Mouse (Mus musculus) CH12.LX (cell line): ENCODE data around the gene Prl3d1. TPM values are rescaled to one million over a fixed set of nuclear protein-coding genes. Genes with fewer than 3 reads are reported as not detected.
"Not testable (repeated sequence)": the region's sequence is repeated elsewhere in the genome, so short reads cannot be mapped to it uniquely, and the experiment has no call there.

ENCODE experiments used
- DNase-seq: peaks from one replicate; pipeline ENCODE4 v3.0.0-alpha.2; 2013; ENCODE audit errors: extremely low read depth
- H3K27ac ChIP-seq: 2 replicates; pipeline ENCODE4 v1.5.1; 2012; ENCODE audit warnings: low read depth, mild to moderate bottlenecking, control low read depth, moderate library complexity; ENCODE audit not compliant: insufficient read depth
- H3K27me3 ChIP-seq: replicated peaks from 2 replicates; pipeline ENCODE3; 2012; ENCODE audit warnings: inconsistent platforms
- H3K36me3 ChIP-seq, 2 experiments: replicated peaks in 1 of 2; 2 replicates each; pipeline versions ENCODE3 to v1.6.1; 2012; ENCODE audit warnings: inconsistent platforms in 1 of 2, low read length in 1 of 2, mild to moderate bottlenecking in 1 of 2, mixed read lengths in 1 of 2, moderate library complexity in 1 of 2; ENCODE audit not compliant: control insufficient read depth in 1 of 2, insufficient read depth in 1 of 2
- H3K4me1 ChIP-seq, 2 experiments: 2 replicates each; pipeline ENCODE4 v1.6.1; 2012; ENCODE audit warnings: inconsistent platforms in 1 of 2, moderate library complexity in 1 of 2; ENCODE audit not compliant: insufficient read depth in 2 of 2, control insufficient read depth in 1 of 2
- H3K4me2 ChIP-seq: 2 replicates; pipeline ENCODE4 v1.6.1; 2012; ENCODE audit warnings: low read depth, mild to moderate bottlenecking, control low read depth; ENCODE audit not compliant: poor library complexity, insufficient read depth, severe bottlenecking
- H3K4me3 ChIP-seq, 3 experiments: fragments of 150-350 bp in 1 of 3; sonication (generic) in 1 of 3; replicated peaks in 1 of 3; 2 replicates each; pipeline versions ENCODE3 to v1.5.1; 2011 to 2012; ENCODE audit warnings: low read depth in 2 of 3, low read length in 2 of 3, mild to moderate bottlenecking in 2 of 3, moderate library complexity in 2 of 3, control low read depth in 1 of 3, improper control_type of control experiment in 1 of 3, inconsistent platforms in 1 of 3, mixed read lengths in 1 of 3; ENCODE audit not compliant: poor library complexity in 1 of 3
- H3K79me2 ChIP-seq: replicated peaks from 2 replicates; pipeline ENCODE4 v1.6.1; 2012; ENCODE audit warnings: mild to moderate bottlenecking, moderate library complexity; ENCODE audit not compliant: control insufficient read depth, poor library complexity, insufficient read depth, severe bottlenecking; ENCODE audit errors: extremely low read depth
- H3K9ac ChIP-seq: 2 replicates; pipeline ENCODE4 v1.6.1; 2012; ENCODE audit warnings: low read depth, mild to moderate bottlenecking, control low read depth, moderate library complexity; ENCODE audit not compliant: insufficient read depth
- H3K9me3 ChIP-seq: replicated peaks from 2 replicates; pipeline ENCODE3; 2012; ENCODE audit warnings: low read length, inconsistent platforms, mixed read lengths
- CHD1 ChIP-seq: IDR thresholded peaks from 2 replicates; pipeline ENCODE4 v1.6.1; 2012; ENCODE audit warnings: low read depth, low read length, improper control_type of control experiment, inconsistent platforms
- POLR2AphosphoS2 ChIP-seq: IDR thresholded peaks from 2 replicates; pipeline ENCODE4 v1.6.1; 2011; ENCODE audit warnings: low read depth, low read length, improper control_type of control experiment
- RCOR1 ChIP-seq: conservative IDR thresholded peaks from 2 replicates; pipeline ENCODE4 v1.6.1; 2012; ENCODE audit warnings: low read depth, mild to moderate bottlenecking, inconsistent platforms, low read length, improper control_type of control experiment
- SMC3 ChIP-seq: IDR thresholded peaks from 2 replicates; pipeline ENCODE4 v1.6.1; 2011; ENCODE audit warnings: low read depth, low read length, improper control_type of control experiment
- dilution Hi-C: fragments of 300-500 bp; cut with MboI; formaldehyde crosslinking; loops from 2 replicates; pipeline ENCODE4 v1.14.3; 2020; ENCODE audit warnings: low sequenced_read_pairs; ENCODE audit not compliant: extremely low pct_unique_long_range_greater_than_20kb, extremely low pct_ligation_motif_present
- in situ Hi-C: fragments of 300-500 bp; cut with MboI; formaldehyde crosslinking; loops from 3 replicates; pipeline ENCODE4 v1.14.3; 2019; ENCODE audit warnings: low sequenced_read_pairs, low pct_ligation_motif_present, low pct_unique_long_range_greater_than_20kb, mixed read lengths
- polyA plus RNA-seq: library from polyadenylated mRNA; unstranded; fragments of >175 nt; gene quantifications from 2 replicates; pipeline ENCODE4 v1.2.1, GENCODE M21; 2012; ENCODE audit warnings: low read depth; ENCODE audit not compliant: insufficient read length
- total RNA-seq, 2 experiments: library from RNA; depleted of rRNA; stranded (reverse); fragments of 300-350 nt in 1 of 2; fragments of >200 nt in 1 of 2; gene quantifications; 2 replicates each; pipeline ENCODE4 v1.2.3; 2012 to 2014

Gene Prl3d1
- total and polyA plus RNA-seq, 3 experiments = not detected

- in situ Hi-C loops = not testable (repeated sequence)
These were observed 27.4 kb downstream of the Prl3d1 start, which contains the start of gene Prl3d2 for GRCm38 (mm10) chr13:27121398-27121797. Gene Prl3d2, plus strand, starts transcription at chr13:27121698.

GRCm38 (mm10) chr13:27148264-27148663 is 54.3 kb downstream of the Prl3d1 start:
- no peaks in the 10 kb centered on the region for H3K27me3 ChIP-seq
- DNase-seq = no peak
- TF ChIP-seq SMC3 (no peak), CHD1 (no peak), POLR2AphosphoS2 (no peak), RCOR1 (no peak)
- H3K4me1 ChIP-seq = no peaks in the 10 kb centered on the region
- H3K36me3 ChIP-seq = no peaks in the 10 kb centered on the region
- H3K9me3 ChIP-seq = no peaks in the 10 kb centered on the region
- no peak overlapping the region for H3K4me3 ChIP-seq
- in situ Hi-C loops (no loop called here), dilution Hi-C loops (no loop called here)
- no peak overlapping the region for H3K4me2 ChIP-seq
- H3K27ac ChIP-seq = no peak overlapping the region
- H3K79me2 ChIP-seq = no peaks in the 10 kb centered on the region
- no peak overlapping the region for H3K9ac ChIP-seq

More at GRCm38 (mm10) chr13:27121398-27121797, 27.4 kb downstream of the Prl3d1 start, which contains the start of gene Prl3d2:
- DNase-seq, H3K27ac ChIP-seq, H3K27me3 ChIP-seq, H3K79me2 ChIP-seq, H3K4me1 ChIP-seq, H3K4me2 ChIP-seq, H3K9me3 ChIP-seq, H3K36me3 ChIP-seq, H3K4me3 ChIP-seq, dilution Hi-C loops, H3K9ac ChIP-seq: not testable (repeated sequence)

Other genes starting within 250 kb of the Prl3d1 start
- not detected in 2 replicates for gene Prl, start 36.6 kb upstream of the Prl3d1 start, total RNA-seq (2012; rRNA removed)
- gene Prl, start 36.6 kb upstream of the Prl3d1 start, total RNA-seq (2014; rRNA removed) = not detected in 2 replicates
- not detected in 2 replicates for gene Prl, start 36.6 kb upstream of the Prl3d1 start, polyA plus RNA-seq
- gene Prl3d2, start 27.5 kb downstream of the Prl3d1 start, total RNA-seq (2012; rRNA removed) = not detected in 2 replicates
- not detected in 2 replicates for gene Prl3d2, start 27.5 kb downstream of the Prl3d1 start, total RNA-seq (2014; rRNA removed)
- not detected in 2 replicates for gene Prl3d2, start 27.5 kb downstream of the Prl3d1 start, polyA plus RNA-seq
- gene Prl3d3, start 62.6 kb downstream of the Prl3d1 start, total RNA-seq (2012; rRNA removed) = not detected in 2 replicates
- not detected in 2 replicates for gene Prl3d3, start 62.6 kb downstream of the Prl3d1 start, total RNA-seq (2014; rRNA removed)
- not detected in 2 replicates for gene Prl3d3, start 62.6 kb downstream of the Prl3d1 start, polyA plus RNA-seq
- not detected in 2 replicates for gene Prl3c1, start 102.5 kb downstream of the Prl3d1 start, total RNA-seq (2012; rRNA removed)
- gene Prl3c1, start 102.5 kb downstream of the Prl3d1 start, total RNA-seq (2014; rRNA removed) = not detected in 2 replicates
- not detected in 2 replicates for gene Prl3c1, start 102.5 kb downstream of the Prl3d1 start, polyA plus RNA-seq
- not detected in 2 replicates for gene Prl3b1, start 147.7 kb downstream of the Prl3d1 start, total RNA-seq (2012; rRNA removed)
- not detected in 2 replicates for gene Prl3b1, start 147.7 kb downstream of the Prl3d1 start, total RNA-seq (2014; rRNA removed)
- gene Prl3b1, start 147.7 kb downstream of the Prl3d1 start, polyA plus RNA-seq = not detected in 2 replicates
- not detected in 2 replicates for gene Prl3a1, start 165.2 kb downstream of the Prl3d1 start, total RNA-seq (2012; rRNA removed)
- gene Prl3a1, start 165.2 kb downstream of the Prl3d1 start, total RNA-seq (2014; rRNA removed) = not detected in 2 replicates
- gene Prl3a1, start 165.2 kb downstream of the Prl3d1 start, polyA plus RNA-seq = not detected in 2 replicates
- not detected in 2 replicates for gene Prl6a1, start 218.4 kb downstream of the Prl3d1 start, total RNA-seq (2012; rRNA removed)
- not detected in 2 replicates for gene Prl6a1, start 218.4 kb downstream of the Prl3d1 start, total RNA-seq (2014; rRNA removed)
- gene Prl6a1, start 218.4 kb downstream of the Prl3d1 start, polyA plus RNA-seq = not detected in 2 replicates